Mouse (Mus musculus): Measurements from ENCODE around the gene Nrxn1. TPM values are rescaled to one million over a fixed set of nuclear protein-coding genes. Genes with fewer than 3 reads are reported as not detected.

The Nrxn1 gene
- total and polyA plus RNA-seq, 3 experiments = not detected

- Histone ChIP-seq H3K4me3 (replicated peaks in 1 of 3; ENCODE audit: low read depth in 2 of 3, low read length in 2 of 3, poor library complexity in 1 of 3) (no peak overlapping the region), H3K9ac (ENCODE audit: insufficient read depth, low read depth) (no peak overlapping the region), H3K27me3 (replicated peaks) (no peaks in the 10 kb centered on the region), H3K79me2 (replicated peaks; ENCODE audit: control insufficient read depth, extremely low read depth, insufficient read depth, poor library complexity, severe bottlenecking) (no peaks in the 10 kb centered on the region), H3K27ac (ENCODE audit: insufficient read depth, low read depth) (no peak overlapping the region), H3K9me3 (replicated peaks; ENCODE audit: low read length) (peaks cover 19% of the 10 kb centered on the region), H3K36me3 (replicated peaks in 1 of 2; ENCODE audit: control insufficient read depth in 1 of 2, insufficient read depth in 1 of 2, low read length in 1 of 2) (no peaks in the 10 kb centered on the region), H3K4me2 (ENCODE audit: insufficient read depth, low read depth, poor library complexity, severe bottlenecking) (no peak overlapping the region), H3K4me1 (ENCODE audit: control insufficient read depth in 1 of 2, insufficient read depth in 2 of 2) (no peaks in the 10 kb centered on the region)
- dilution Hi-C loops (cut with MboI; ENCODE audit: extremely low pct_ligation_motif_present, extremely low pct_unique_long_range_greater_than_20kb, low sequenced_read_pairs) (no loop called here), in situ Hi-C loops (cut with MboI; ENCODE audit: low pct_ligation_motif_present, low pct_unique_long_range_greater_than_20kb, low sequenced_read_pairs) (no loop called here)
- TF ChIP-seq CHD2 (IDR thresholded peaks at IDR 0.05; ENCODE audit: low read length) (no peak), E2F4 (IDR thresholded peaks at IDR 0.05; ENCODE audit: insufficient replicate concordance, low read depth, low read length) (no peak), POLR2AphosphoS2 (IDR thresholded peaks at IDR 0.05; ENCODE audit: low read depth, low read length) (no peak), CHD1 (IDR thresholded peaks at IDR 0.05; ENCODE audit: low read depth, low read length) (no peak), ZKSCAN1 (IDR thresholded peaks at IDR 0.05; ENCODE audit: borderline replicate concordance, low read depth, low read length) (no peak), KAT2A (IDR thresholded peaks at IDR 0.05; ENCODE audit: insufficient replicate concordance, low read length) (no peak), PAX5 (IDR thresholded peaks at IDR 0.05; ENCODE audit: low read length) (no peak), ZMIZ1 (IDR thresholded peaks at IDR 0.05; ENCODE audit: low read depth, low read length) (no peak), EP300 (IDR thresholded peaks at IDR 0.05; ENCODE audit: low read length) (no peak), UBTF (IDR thresholded peaks at IDR 0.05; ENCODE audit: low read depth, low read length) (no peak), ZNF384 (IDR thresholded peaks at IDR 0.05; ENCODE audit: low read depth, low read length) (no peak), MAZ (IDR thresholded peaks at IDR 0.05; ENCODE audit: low read depth, low read length) (no peak), USF2 (conservative IDR thresholded peaks at IDR 0.05; ENCODE audit: low read depth, low read length) (no peak), BHLHE40 (IDR thresholded peaks at IDR 0.05; ENCODE audit: low read depth, low read length) (no peak)
- DNase-seq (ENCODE audit: extremely low read depth) = no peak
Measured at GRCm38 (mm10) chr17:91112880-91113628, 20.2 kb upstream of the Nrxn1 start.

GRCm38 (mm10) chr17:91112085-91112484, 19.2 kb upstream of the Nrxn1 start:
- H3K9me3 ChIP-seq (replicated peaks; ENCODE audit: low read length) = peaks cover 19% of the 10 kb centered on the region
- no peak overlapping the region for H3K27ac ChIP-seq (ENCODE audit: insufficient read depth, low read depth)
- H3K79me2 ChIP-seq (replicated peaks; ENCODE audit: control insufficient read depth, extremely low read depth, insufficient read depth, poor library complexity, severe bottlenecking) = no peaks in the 10 kb centered on the region
- H3K4me2 ChIP-seq (ENCODE audit: insufficient read depth, low read depth, poor library complexity, severe bottlenecking) = no peak overlapping the region
- no peak overlapping the region for H3K9ac ChIP-seq (ENCODE audit: insufficient read depth, low read depth)
- no peaks in the 10 kb centered on the region for H3K27me3 ChIP-seq (replicated peaks)
- no peaks in the 10 kb centered on the region for H3K36me3 ChIP-seq (replicated peaks in 1 of 2; ENCODE audit: control insufficient read depth in 1 of 2, insufficient read depth in 1 of 2, low read length in 1 of 2)
- H3K4me1 ChIP-seq (ENCODE audit: control insufficient read depth in 1 of 2, insufficient read depth in 2 of 2) = no peaks in the 10 kb centered on the region
- no peak for DNase-seq (ENCODE audit: extremely low read depth)
- no peak overlapping the region for H3K4me3 ChIP-seq (replicated peaks in 1 of 3; ENCODE audit: low read depth in 2 of 3, low read length in 2 of 3, poor library complexity in 1 of 3)
- TF ChIP-seq BHLHE40 (IDR thresholded peaks at IDR 0.05; ENCODE audit: low read depth, low read length) (no peak), JUND (conservative IDR thresholded peaks at IDR 0.05; ENCODE audit: low read depth, low read length) (no peak), EP300 (IDR thresholded peaks at IDR 0.05; ENCODE audit: low read length) (no peak), ZNF384 (IDR thresholded peaks at IDR 0.05; ENCODE audit: low read depth, low read length) (no peak), E2F4 (IDR thresholded peaks at IDR 0.05; ENCODE audit: insufficient replicate concordance, low read depth, low read length) (no peak), ETS1 (conservative IDR thresholded peaks at IDR 0.05; ENCODE audit: low read depth, low read length) (no peak), GABPA (IDR thresholded peaks at IDR 0.05; ENCODE audit: insufficient replicate concordance, low read depth, low read length) (no peak), KAT2A (IDR thresholded peaks at IDR 0.05; ENCODE audit: insufficient replicate concordance, low read length) (no peak), ZMIZ1 (IDR thresholded peaks at IDR 0.05; ENCODE audit: low read depth, low read length) (no peak), POLR2AphosphoS2 (IDR thresholded peaks at IDR 0.05; ENCODE audit: low read depth, low read length) (no peak)
- dilution Hi-C loops (cut with MboI; ENCODE audit: extremely low pct_ligation_motif_present, extremely low pct_unique_long_range_greater_than_20kb, low sequenced_read_pairs) (no loop called here), in situ Hi-C loops (cut with MboI; ENCODE audit: low pct_ligation_motif_present, low pct_unique_long_range_greater_than_20kb, low sequenced_read_pairs) (no loop called here)
